Mouse (Mus musculus) liver, postnatal 0 days (tissue): ENCODE data around the gene Fsd2. TPM values are rescaled to one million over a fixed set of nuclear protein-coding genes. Genes with fewer than 3 reads are reported as not detected.
A peak's percentile ranks its signal among the peaks of the same experiment; 100 is the strongest.

Experiments
- ATAC-seq: fragments of 200-750 bp; cut with Nextera tagmentation; 2 replicates; pipeline ENCODE4 v1.8.0; 2017; ENCODE audit warnings: mild to moderate bottlenecking, moderate library complexity
- DNase-seq: peaks from one replicate; pipeline ENCODE4 v3.0.0-alpha.2; 2016
- H3K27ac ChIP-seq: fragments of 300-500 bp; sonication (generic); 2 replicates; pipeline ENCODE4 v1.5.1; 2014; ENCODE audit warnings: antibody characterized with exemption, moderate library complexity, mild to moderate bottlenecking, low read depth
- H3K27me3 ChIP-seq: fragments of 300-500 bp; sonication (generic); 2 replicates; pipeline ENCODE4 v1.6.1; 2014; ENCODE audit warnings: low read length, control low read depth, mixed read lengths; ENCODE audit not compliant: insufficient read depth
- H3K36me3 ChIP-seq: fragments of 300-500 bp; sonication (generic); replicated peaks from 2 replicates; pipeline ENCODE4 v1.6.1; 2014; ENCODE audit warnings: mild to moderate bottlenecking, control low read depth, low read length, moderate library complexity, mixed read lengths; ENCODE audit not compliant: insufficient read depth
- H3K4me1 ChIP-seq: fragments of 300-500 bp; sonication (generic); 2 replicates; pipeline ENCODE4 v1.6.1; 2014; ENCODE audit warnings: antibody characterized with exemption, mild to moderate bottlenecking, control low read depth; ENCODE audit not compliant: insufficient read depth
- H3K4me2 ChIP-seq: fragments of 300-500 bp; sonication (generic); 2 replicates; pipeline ENCODE4 v1.6.1; 2014; ENCODE audit warnings: low read depth, mild to moderate bottlenecking, low read length, moderate library complexity, mixed read lengths
- H3K4me3 ChIP-seq: fragments of 300-500 bp; sonication (generic); 2 replicates; pipeline ENCODE4 v1.5.1; 2014; ENCODE audit warnings: low read depth, low read length
- H3K9ac ChIP-seq: fragments of 300-500 bp; sonication (generic); replicated peaks from 2 replicates; pipeline ENCODE4 v1.6.1; 2014; ENCODE audit warnings: mild to moderate bottlenecking, moderate library complexity
- H3K9me3 ChIP-seq: fragments of 300-500 bp; sonication (generic); 2 replicates; pipeline ENCODE4 v1.6.1; 2016; ENCODE audit warnings: mild to moderate bottlenecking, control low read depth, low read length, mixed read lengths
- CTCF ChIP-seq: sonication (generic); IDR thresholded peaks from 2 replicates; pipeline ENCODE4 v1.5.1; 2016; ENCODE audit warnings: antibody characterized with exemption, low read depth
- EP300 ChIP-seq: IDR thresholded peaks from 2 replicates; pipeline ENCODE4 v1.6.1; 2016; ENCODE audit warnings: antibody characterized with exemption, low read depth, mild to moderate bottlenecking
- WGBS: fragments of 180-500 bp; shearing (Covaris S2); extraction: QIAGEN DNeasy Blood & Tissue Kit; methylation state at CpG from one replicate; pipeline ENCODE4 v1.1.7; 2014; ENCODE audit not compliant: insufficient replicate concordance; 5-methylcytosine and 5-hydroxymethylcytosine counted together
- polyA plus RNA-seq: library from polyadenylated mRNA; unstranded; fragments of >200 nt; fragmentation: Nextera tagmentation; extraction: Ambion mirVana; gene quantifications from 2 replicates; pipeline ENCODE4 v1.2.1, GENCODE M21; 2015

The Fsd2 gene
- polyA plus RNA-seq, 1 experiment from 2014 or later, result 0.28 TPM

DNA sequence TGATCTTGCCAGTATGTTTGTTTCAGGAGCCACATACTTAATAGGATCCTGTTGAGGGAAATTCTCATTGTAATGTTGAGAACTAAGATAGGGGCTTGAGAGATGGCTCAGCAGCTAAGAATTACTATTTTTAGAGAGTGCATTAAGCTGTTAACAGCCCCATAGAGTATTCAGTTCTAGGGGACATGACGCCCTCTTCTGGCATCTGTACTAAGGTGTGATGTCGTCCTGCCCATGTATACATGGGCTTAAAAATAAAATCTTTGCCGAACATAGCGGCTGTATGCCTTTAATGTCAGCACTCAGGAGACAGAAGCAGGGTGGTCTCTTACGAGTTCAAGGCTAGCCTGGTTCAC, 4.0 kb upstream of the Fsd2 start:
- 6% methylated on average over 5 of the region's 5 CpGs for WGBS

DNA sequence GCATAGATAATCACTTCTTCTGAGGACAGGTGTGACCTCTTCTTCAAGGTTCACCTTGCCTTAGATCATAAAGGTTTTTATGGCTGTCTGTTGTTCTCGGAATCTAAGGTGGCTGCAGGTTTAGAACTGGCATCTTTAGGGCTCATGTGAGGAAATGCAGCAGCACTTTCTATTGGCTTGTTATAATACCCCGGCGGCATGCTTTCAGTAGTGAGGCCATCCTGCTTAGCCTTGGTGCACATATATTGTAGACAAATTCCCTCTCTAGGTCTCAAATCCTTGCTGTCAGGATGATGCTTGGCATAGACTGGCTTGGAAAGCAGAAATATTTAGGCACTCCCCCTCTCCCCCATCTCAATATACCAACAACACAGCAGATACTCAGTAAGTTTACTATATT, 3.5 kb upstream of the Fsd2 start:
- H3K4me3 ChIP-seq, result no peak overlapping the region
- H3K27ac ChIP-seq, result 0 out of 2 replicates have a peak overlapping the region, but pooled peaks have one; percentile 98
- 95% methylated on average over 3 of the region's 3 CpGs for WGBS
- H3K27me3 ChIP-seq, result no peaks in the 10 kb centered on the region
- H3K36me3 ChIP-seq, result peaks cover 10% of the 10 kb centered on the region
- no peak overlapping the region for H3K4me2 ChIP-seq
- TF ChIP-seq EP300, result no peak
- no peak overlapping the region for H3K9ac ChIP-seq
- no peaks in the 10 kb centered on the region for H3K9me3 ChIP-seq
- no peak for ATAC-seq
- H3K4me1 ChIP-seq, result peaks cover 13% of the 10 kb centered on the region
- peak; percentile 9 for DNase-seq

More for the DNA sequence above, 4.0 kb upstream of the Fsd2 start:
- no peaks in the 10 kb centered on the region for H3K27me3 ChIP-seq
- 0 out of 2 replicates have a peak overlapping the region, but pooled peaks have one; percentile 98 for H3K27ac ChIP-seq
- H3K4me1 ChIP-seq, result peaks cover 13% of the 10 kb centered on the region
- H3K9me3 ChIP-seq, result no peaks in the 10 kb centered on the region
- no peak overlapping the region for H3K9ac ChIP-seq
- peaks cover 14% of the 10 kb centered on the region for H3K36me3 ChIP-seq
- TF ChIP-seq EP300, result peak; percentile 25; the same call in 1 of the 2 replicates
- peak; percentile 48 for TF ChIP-seq CTCF
- DNase-seq (no peak), ATAC-seq (no peak; the same call in 1 of the 2 replicates)
- H3K4me2 ChIP-seq, result peak overlapping the region; percentile 72
- H3K4me3 ChIP-seq, result peak overlapping the region; percentile 85

DNA sequence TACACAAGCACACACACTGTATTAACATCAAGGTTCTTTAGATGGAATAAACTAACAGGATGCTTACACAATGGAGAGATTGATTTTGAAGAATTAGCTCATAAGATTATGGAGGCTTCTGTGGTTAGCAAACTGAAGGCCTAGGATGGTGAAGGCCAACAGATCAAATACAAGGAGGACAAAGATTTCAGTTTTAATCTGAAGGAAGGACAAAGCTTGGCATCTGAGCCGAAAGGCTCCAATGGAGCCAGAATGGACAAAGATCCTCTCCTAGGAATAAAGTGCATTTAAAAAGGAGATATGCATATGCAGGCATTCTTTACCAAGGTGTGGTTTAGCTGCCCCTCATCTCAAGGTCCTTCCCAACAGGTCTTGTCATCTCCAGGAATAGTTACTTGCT, 3.1 kb upstream of the Fsd2 start:
- Histone ChIP-seq H3K4me1 (peaks cover 13% of the 10 kb centered on the region), H3K4me2 (no peak overlapping the region), H3K9me3 (no peaks in the 10 kb centered on the region), H3K9ac (no peak overlapping the region), H3K27ac (no peak overlapping the region), H3K27me3 (no peaks in the 10 kb centered on the region), H3K4me3 (no peak overlapping the region), H3K36me3 (peaks cover 6% of the 10 kb centered on the region)
- TF ChIP-seq EP300 (no peak), CTCF (no peak)
- DNase-seq (no peak), ATAC-seq (no peak)
- 97% methylated on average over 1 of the region's 1 CpGs for WGBS

DNA sequence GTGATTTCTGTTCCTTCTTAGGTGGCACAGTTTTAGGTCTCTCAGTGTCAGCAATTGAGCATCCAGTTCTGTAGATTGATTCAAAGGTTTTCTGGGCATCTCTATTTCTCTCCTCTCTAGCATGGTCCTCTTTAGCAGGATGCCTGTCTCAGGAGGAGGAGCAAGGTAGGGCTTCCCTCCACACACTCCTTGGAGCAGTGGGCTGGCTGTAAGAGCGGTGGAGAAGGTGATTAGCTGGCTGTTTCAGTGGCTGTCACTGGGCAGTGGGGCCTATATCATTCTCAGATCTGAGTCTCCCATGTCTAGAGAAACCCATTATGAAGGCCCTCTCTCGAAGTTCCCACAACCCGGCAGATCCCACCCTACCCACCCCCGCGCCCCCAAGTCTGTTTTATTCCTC, 652 bp upstream of the Fsd2 start:
- 82% methylated on average over 5 of the region's 5 CpGs for WGBS
- Histone ChIP-seq H3K4me3 (no peak overlapping the region), H3K27ac (no peak overlapping the region), H3K9ac (no peak overlapping the region), H3K9me3 (no peaks in the 10 kb centered on the region), H3K36me3 (no peaks in the 10 kb centered on the region), H3K4me1 (0 out of 2 replicates have a peak, but pooled peaks cover 4% of the 10 kb centered on the region), H3K4me2 (no peak overlapping the region), H3K27me3 (no peaks in the 10 kb centered on the region)
- ATAC-seq, result no peak
- TF ChIP-seq EP300 (no peak), CTCF (no peak)
- peak; percentile 8 for DNase-seq

DNA sequence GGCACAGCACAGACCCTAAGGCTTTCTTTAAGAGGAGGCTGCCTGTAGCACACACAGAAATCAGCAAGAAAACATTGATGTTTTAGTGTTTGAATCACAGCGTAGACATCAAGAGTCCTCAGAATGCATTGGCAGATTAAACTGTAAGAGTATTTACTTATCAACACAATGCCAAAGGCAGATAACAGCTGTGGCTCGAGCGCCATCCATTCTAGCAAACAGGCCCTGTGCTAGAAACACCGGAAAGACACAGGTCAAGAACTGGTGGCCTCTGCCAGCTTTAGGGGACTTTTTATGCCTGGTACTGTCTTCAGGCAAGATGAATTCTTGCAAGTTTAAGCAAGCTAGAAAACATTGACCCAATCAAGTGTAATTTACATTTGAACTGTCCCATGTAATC, 412 bp downstream of the Fsd2 start:
- no peaks in the 10 kb centered on the region for H3K27me3 ChIP-seq
- 0 out of 2 replicates have a peak, but pooled peaks cover 4% of the 10 kb centered on the region for H3K4me1 ChIP-seq
- H3K9me3 ChIP-seq, result no peaks in the 10 kb centered on the region
- no peak overlapping the region for H3K9ac ChIP-seq
- no peak overlapping the region for H3K4me3 ChIP-seq
- 64% methylated on average over 4 of the region's 4 CpGs for WGBS
- H3K36me3 ChIP-seq, result no peaks in the 10 kb centered on the region
- no peak for DNase-seq
- ATAC-seq, result no peak
- TF ChIP-seq EP300 (no peak), CTCF (no peak)
- no peak overlapping the region for H3K4me2 ChIP-seq
- H3K27ac ChIP-seq, result no peak overlapping the region

DNA sequence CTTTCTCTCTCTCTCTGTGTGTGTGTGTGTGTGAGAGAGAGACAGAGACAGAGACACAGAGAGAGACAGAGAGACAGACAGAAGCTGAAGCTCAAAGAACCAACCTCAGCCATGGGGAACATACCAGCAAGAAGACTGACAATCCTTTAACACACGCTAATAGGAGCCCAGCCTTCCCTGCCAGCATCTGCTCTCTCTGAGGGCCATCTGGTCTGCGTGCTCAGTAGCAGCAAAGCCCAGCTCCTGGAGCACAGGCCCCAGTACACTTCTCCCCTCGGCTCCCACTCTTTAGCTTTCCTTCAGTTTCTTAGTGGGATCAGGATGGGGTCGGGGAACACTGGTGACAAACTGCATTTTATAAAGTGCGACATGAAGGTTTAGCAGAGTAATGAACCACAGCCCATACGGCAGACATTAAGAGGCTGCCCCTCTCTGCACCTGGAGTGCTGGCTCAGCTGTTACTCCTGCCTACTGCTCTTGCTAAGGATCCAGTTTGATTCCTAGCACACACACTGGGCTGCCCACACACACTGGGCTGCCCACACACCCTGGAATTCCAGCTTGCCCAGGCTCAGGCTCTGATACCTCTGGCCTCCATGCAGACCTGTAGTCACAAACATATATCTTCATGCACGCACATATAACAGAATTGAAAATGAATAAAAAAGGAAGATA, 1.2 kb downstream of the Fsd2 start:
- Histone ChIP-seq H3K36me3 (no peaks in the 10 kb centered on the region), H3K27ac (no peak overlapping the region), H3K4me3 (no peak overlapping the region), H3K9me3 (no peaks in the 10 kb centered on the region), H3K4me1 (0 out of 2 replicates have a peak, but pooled peaks cover under 1% of the 10 kb centered on the region), H3K27me3 (no peaks in the 10 kb centered on the region), H3K4me2 (no peak overlapping the region), H3K9ac (no peak overlapping the region)
- TF ChIP-seq EP300, result no peak
- TF ChIP-seq CTCF, result no peak
- DNase-seq, result no peak
- no peak for ATAC-seq
- 72% methylated on average over 7 of the region's 7 CpGs for WGBS
